Comparison of ENCODE assay signal across 8 mouse cellular contexts in genomic region chr8:13493858-13494631, GRCm38 (mm10). TPM values are rescaled to one million over a fixed set of nuclear protein-coding genes. Genes with fewer than 3 reads are reported as not detected.
DNase-seq lines count a peak whose midpoint lies in the region; ATAC-seq and TF ChIP-seq lines count a peak whose summit lies in the region.

TSS of gene Gas6 (minus strand) at chr8:13494490.

- no peak for TF ChIP-seq EP300 in liver, embryonic 14.5 days (IDR thresholded peaks at IDR 0.05; ENCODE audit: low read depth)

- 0 out of 2 replicates have a peak, but pooled peaks cover 2% of the 10 kb centered on the region for H3K4me1 ChIP-seq in forebrain, embryonic 11.5 days (replicated peaks; ENCODE audit: control insufficient read depth, insufficient read depth, low read length)
- H3K4me1 ChIP-seq in heart, embryonic 15.5 days (replicated peaks): peaks cover 49% of the 10 kb centered on the region
- H3K4me1 ChIP-seq in liver, embryonic 14.5 days (replicated peaks; ENCODE audit: control insufficient read depth in 2 of 2, insufficient read depth in 2 of 2, low read length in 1 of 2): no peaks in the 10 kb centered on the region
- peaks cover 11% of the 10 kb centered on the region for H3K4me1 ChIP-seq in neural tube, embryonic 12.5 days

- peak within 1 kb of the TSS; percentile 50 for H3K4me3 ChIP-seq in forebrain, embryonic 11.5 days (ENCODE audit: low read depth, low read length)
- H3K4me3 ChIP-seq in heart, embryonic 15.5 days: peak within 1 kb of the TSS; percentile 75
- peak within 1 kb of the TSS; percentile 15 to 37 for H3K4me3 ChIP-seq in liver, embryonic 14.5 days (ENCODE audit: insufficient read depth in 1 of 2, low read depth in 2 of 2, low read length in 2 of 2)
- H3K4me3 ChIP-seq in neural tube, embryonic 12.5 days: peak within 1 kb of the TSS; percentile 55

- peaks cover 18% of the 10 kb centered on the region for H3K27me3 ChIP-seq in forebrain, embryonic 11.5 days (ENCODE audit: control insufficient read depth, insufficient read depth, low read length)
- H3K27me3 ChIP-seq in heart, embryonic 15.5 days: peaks cover 14% of the 10 kb centered on the region; the same call in 1 of the 2 replicates
- peaks cover 21% of the 10 kb centered on the region for H3K27me3 ChIP-seq in liver, embryonic 14.5 days (ENCODE audit: control insufficient read depth, insufficient read depth, low read length)
- peaks cover 38% of the 10 kb centered on the region for H3K27me3 ChIP-seq in neural tube, embryonic 12.5 days (replicated peaks)

- TF ChIP-seq CTCF in liver, embryonic 14.5 days (IDR thresholded peaks at IDR 0.05; ENCODE audit: low read depth): no peak

- H3K9ac ChIP-seq in forebrain, embryonic 11.5 days (ENCODE audit: low read length): peak within 1 kb of the TSS; percentile 55
- H3K9ac ChIP-seq in heart, embryonic 15.5 days: peak within 1 kb of the TSS; percentile 87
- no peak within 1 kb of the TSS for H3K9ac ChIP-seq in liver, embryonic 14.5 days (replicated peaks)
- H3K9ac ChIP-seq in neural tube, embryonic 12.5 days: peak within 1 kb of the TSS; percentile 57

- no peaks in the 10 kb centered on the region for H3K36me3 ChIP-seq in forebrain, embryonic 11.5 days (ENCODE audit: control insufficient read depth, insufficient read depth, low read length)
- H3K36me3 ChIP-seq in heart, embryonic 15.5 days: no peaks in the 10 kb centered on the region
- no peaks in the 10 kb centered on the region for H3K36me3 ChIP-seq in liver, embryonic 14.5 days (replicated peaks; ENCODE audit: control insufficient read depth, insufficient read depth, low read depth)
- no peaks in the 10 kb centered on the region for H3K36me3 ChIP-seq in neural tube, embryonic 12.5 days

- peak; percentile 79 for ATAC-seq in forebrain, embryonic 11.5 days (replicated peaks; ENCODE audit: low FRiP score)
- peak; percentile 13; the same call in 1 of the 2 replicates for ATAC-seq in heart, embryonic 15.5 days (replicated peaks; ENCODE audit: insufficient number of reproducible peaks, insufficient read depth, low FRiP score, low read depth)
- peak; percentile 31; the same call in 1 of the 2 replicates for ATAC-seq in liver, embryonic 14.5 days (ENCODE audit: insufficient read depth)
- peak; percentile 83 for ATAC-seq in neural tube, embryonic 12.5 days (ENCODE audit: low FRiP score, low read depth)

- 1% methylated on average over 56 of the region's 64 CpGs for WGBS in forebrain, embryonic 11.5 days
- WGBS in heart, embryonic 15.5 days: 1% methylated on average over 63 of the region's 64 CpGs
- 4% methylated on average over 63 of the region's 64 CpGs for WGBS in liver, embryonic 14.5 days (ENCODE audit: insufficient replicate concordance)
- 1% methylated on average over 64 of the region's 64 CpGs for WGBS in neural tube, embryonic 12.5 days

- H3K9me3 ChIP-seq in forebrain, embryonic 11.5 days (ENCODE audit: control insufficient read depth, low read length): no peaks in the 10 kb centered on the region
- no peaks in the 10 kb centered on the region for H3K9me3 ChIP-seq in heart, embryonic 15.5 days (replicated peaks)
- H3K9me3 ChIP-seq in liver, embryonic 14.5 days (ENCODE audit: control insufficient read depth, low read length): no peaks in the 10 kb centered on the region
- H3K9me3 ChIP-seq in neural tube, embryonic 12.5 days: no peaks in the 10 kb centered on the region

- no peak within 1 kb of the TSS for H3K27ac ChIP-seq in forebrain, embryonic 11.5 days (ENCODE audit: low read depth, low read length)
- H3K27ac ChIP-seq in heart, embryonic 15.5 days: peak within 1 kb of the TSS; percentile 96
- no peak within 1 kb of the TSS for H3K27ac ChIP-seq in liver, embryonic 14.5 days
- H3K27ac ChIP-seq in neural tube, embryonic 12.5 days: no peak within 1 kb of the TSS

- peak; percentile 74 for DNase-seq in NIH3T3 (ENCODE audit: low read depth)
- DNase-seq in c-Kit-positive CD71-positive TER-119-positive erythroid progenitor cells, embryonic 14.5 days (ENCODE audit: low spot score): peak; percentile 8
- DNase-seq in forebrain, embryonic 11.5 days (ENCODE audit: low spot score): peak; percentile 86
- DNase-seq in kidney, postnatal 14 days: peak; percentile 87
- DNase-seq in liver, embryonic 14.5 days (ENCODE audit: low read depth in 3 of 3, low spot score in 3 of 3): peak in 1 of 3 experiments; percentile 2
- peak; percentile 62 for DNase-seq in urinary bladder, adult 2 months (ENCODE audit: low spot score)

- peak within 1 kb of the TSS; percentile 92 for H3K4me2 ChIP-seq in forebrain, embryonic 11.5 days (ENCODE audit: low read depth, low read length, severe bottlenecking)
- peak within 1 kb of the TSS; percentile 73 for H3K4me2 ChIP-seq in heart, embryonic 15.5 days
- H3K4me2 ChIP-seq in liver, embryonic 14.5 days (ENCODE audit: low read depth): peak within 1 kb of the TSS; percentile 54
- peak within 1 kb of the TSS; percentile 88 for H3K4me2 ChIP-seq in neural tube, embryonic 12.5 days (replicated peaks)

RNA-seq across cellular contexts. Expression of gene Gas6, which starts in this region (rescaled TPM):
- polyA plus RNA-seq in forebrain, embryonic 11.5 days (2014; fragmentation: Nextera tagmentation; extraction: Ambion mirVana): 9.8 and 10.5 TPM in 2 replicates
- polyA plus RNA-seq in heart, embryonic 15.5 days (2015; fragmentation: Nextera tagmentation; extraction: Ambion mirVana): 222 and 235 TPM in 2 replicates
- polyA plus RNA-seq in liver, embryonic 14.5 days (2012; rRNA removed): 2.2 and 2.7 TPM in 2 replicates
- 2.2 and 2.3 TPM in 2 replicates for polyA plus RNA-seq in liver, embryonic 14.5 days (2014; fragmentation: Nextera tagmentation; extraction: Ambion mirVana)
- polyA plus RNA-seq in neural tube, embryonic 12.5 days (2016; fragmentation: Nextera tagmentation; extraction: Ambion mirVana): 15.0 and 18.4 TPM in 2 replicates
- polyA plus RNA-seq in urinary bladder, adult 2 months (2012; rRNA removed): 265 and 305 TPM in 2 replicates

Comparison
In these comparisons a context has a peak if more than half of its experiments do, and no peak if none do; other contexts are left out.
1. RNA of gene Gas6 (polyA plus RNA-seq): 265 to 305 TPM in urinary bladder, adult 2 months and 222 to 235 TPM in heart, embryonic 15.5 days; 15.0 to 18.4 TPM in neural tube, embryonic 12.5 days, 9.8 to 10.5 TPM in forebrain, embryonic 11.5 days and 2.2 to 2.7 TPM in liver, embryonic 14.5 days; every median in the first group is over 10 times any median in the second.
2. ATAC-seq: peak in every context shown above with its lines; median percentile 83 in neural tube, embryonic 12.5 days; 79 in forebrain, embryonic 11.5 days; 31 in liver, embryonic 14.5 days; 13 in heart, embryonic 15.5 days.
3. Peak in every context shown above with its lines, with median percentiles within 50 percentile points of each other: H3K4me2 ChIP-seq and H3K4me3 ChIP-seq.